Mouse (Mus musculus): Measurements from ENCODE around the gene Rrp8. TPM values are rescaled to one million over a fixed set of nuclear protein-coding genes. Genes with fewer than 3 reads are reported as not detected.

The Rrp8 gene
- polyA plus RNA-seq, 1 experiment from 2014 or later: 26.3 TPM

Other genes with a start within 250 kb of the Rrp8 start
- gene Smpd1, start 183.0 kb downstream of the Rrp8 start, polyA plus RNA-seq (2015; fragmentation: Nextera tagmentation; extraction: Ambion mirVana): 69.2 and 74.2 TPM in 2 replicates
- 249 and 300 TPM in 2 replicates for gene Apbb1, start 155.7 kb downstream of the Rrp8 start, polyA plus RNA-seq (2015; fragmentation: Nextera tagmentation; extraction: Ambion mirVana)
- 0.14 TPM in 1 of 2 replicates, not detected in the other for gene Hpx, start 137.2 kb downstream of the Rrp8 start, polyA plus RNA-seq (2015; fragmentation: Nextera tagmentation; extraction: Ambion mirVana)
- 77.5 and 95.0 TPM in 2 replicates for gene Trim3, start 103.8 kb downstream of the Rrp8 start, polyA plus RNA-seq (2015; fragmentation: Nextera tagmentation; extraction: Ambion mirVana)
- gene Timm10b, start 97.3 kb downstream of the Rrp8 start, polyA plus RNA-seq (2015; fragmentation: Nextera tagmentation; extraction: Ambion mirVana): 124 and 125 TPM in 2 replicates
- gene Arfip2, start 97.0 kb downstream of the Rrp8 start, polyA plus RNA-seq (2015; fragmentation: Nextera tagmentation; extraction: Ambion mirVana): 84.4 and 86.7 TPM in 2 replicates
- gene Gm45799, start 96.8 kb downstream of the Rrp8 start, polyA plus RNA-seq (2015; fragmentation: Nextera tagmentation; extraction: Ambion mirVana): 4.6 and 9.1 TPM in 2 replicates
- gene Dnhd1, start 86.6 kb downstream of the Rrp8 start, polyA plus RNA-seq (2015; fragmentation: Nextera tagmentation; extraction: Ambion mirVana): 1.0 and 1.3 TPM in 2 replicates
- 191 and 228 TPM in 2 replicates for gene Ilk, start 793 bp downstream of the Rrp8 start, polyA plus RNA-seq (2015; fragmentation: Nextera tagmentation; extraction: Ambion mirVana)
- 85.8 and 89.5 TPM in 2 replicates for gene Taf10, start 7.0 kb upstream of the Rrp8 start, polyA plus RNA-seq (2015; fragmentation: Nextera tagmentation; extraction: Ambion mirVana)
- 30.2 and 35.2 TPM in 2 replicates for gene Tpp1, start 14.8 kb upstream of the Rrp8 start, polyA plus RNA-seq (2015; fragmentation: Nextera tagmentation; extraction: Ambion mirVana)
- gene Dchs1, start 50.3 kb upstream of the Rrp8 start, polyA plus RNA-seq (2015; fragmentation: Nextera tagmentation; extraction: Ambion mirVana): 20.7 and 22.0 TPM in 2 replicates
- 178 and 190 TPM in 2 replicates for gene Mrpl17, start 73.7 kb upstream of the Rrp8 start, polyA plus RNA-seq (2015; fragmentation: Nextera tagmentation; extraction: Ambion mirVana)
- gene Gm4070, start 216.6 kb upstream of the Rrp8 start, polyA plus RNA-seq (2015; fragmentation: Nextera tagmentation; extraction: Ambion mirVana): 0.15 TPM in 1 of 2 replicates, not detected in the other